In genomic region chr5:24674238-24674637, GRCm38 (mm10) we compare ENCODE assay signal across 8 mouse cellular contexts. TPM values are rescaled to one million over a fixed set of nuclear protein-coding genes. Genes with fewer than 3 reads are reported as not detected.
A peak's percentile ranks its signal among the peaks of the same experiment; 100 is the strongest.
DNase-seq lines count a peak whose midpoint lies in the region; ATAC-seq and TF ChIP-seq lines count a peak whose summit lies in the region.

No protein-coding gene starts in this region.

- no peak overlapping the region for H3K4me2 ChIP-seq in hindbrain, embryonic 12.5 days (replicated peaks)

- no peak overlapping the region for H3K9ac ChIP-seq in hindbrain, embryonic 12.5 days

- peak; percentile 92 for TF ChIP-seq CTCF in kidney, adult 2 months (conservative IDR thresholded peaks at IDR 0.05; ENCODE audit: insufficient read depth, insufficient read length, low read depth, low read length)

- TF ChIP-seq POLR2A in kidney, adult 2 months (IDR thresholded peaks at IDR 0.05; ENCODE audit: low read depth, low read length): no peak

- no peaks in the 10 kb centered on the region for H3K4me1 ChIP-seq in hindbrain, embryonic 10.5 days (replicated peaks)
- H3K4me1 ChIP-seq in hindbrain, embryonic 12.5 days: no peaks in the 10 kb centered on the region
- H3K4me1 ChIP-seq in kidney, adult 2 months (ENCODE audit: control insufficient read depth, insufficient read depth, low read length): no peaks in the 10 kb centered on the region
- no peaks in the 10 kb centered on the region for H3K4me1 ChIP-seq in limb, embryonic 10.5 days

- H3K9me3 ChIP-seq in hindbrain, embryonic 10.5 days: peaks cover 4% of the 10 kb centered on the region; the same call in 1 of the 2 replicates
- no peaks in the 10 kb centered on the region for H3K9me3 ChIP-seq in hindbrain, embryonic 12.5 days (replicated peaks)
- H3K9me3 ChIP-seq in limb, embryonic 10.5 days (replicated peaks): no peaks in the 10 kb centered on the region

- H3K4me3 ChIP-seq in hindbrain, embryonic 10.5 days: no peak overlapping the region
- no peak overlapping the region for H3K4me3 ChIP-seq in hindbrain, embryonic 12.5 days
- no peak overlapping the region for H3K4me3 ChIP-seq in kidney, adult 2 months (ENCODE audit: insufficient read depth, low read depth, low read length)
- H3K4me3 ChIP-seq in limb, embryonic 10.5 days: no peak overlapping the region

- no peak for ATAC-seq in hindbrain, embryonic 12.5 days (ENCODE audit: low FRiP score)
- ATAC-seq in monocyte, adult 5-6 weeks (replicated peaks; ENCODE audit: insufficient number of reproducible peaks, low FRiP score, low TSS enrichment, poor library complexity, severe bottlenecking): peak; percentile 89

- intact Hi-C loops in gastrocnemius, postnatal 14 days (cut with DNase I; ENCODE audit: low total_unique reads): loop anchor here (2.0 kb wide), 1 partner anchor 77 kb away; no protein-coding TSS in a partner anchor

- no peak overlapping the region for H3K27ac ChIP-seq in hindbrain, embryonic 10.5 days
- H3K27ac ChIP-seq in hindbrain, embryonic 12.5 days: no peak overlapping the region
- H3K27ac ChIP-seq in kidney, adult 2 months (ENCODE audit: insufficient read depth, low read depth, low read length): no peak overlapping the region
- no peak overlapping the region for H3K27ac ChIP-seq in limb, embryonic 10.5 days

- 44% methylated on average over 4 of the region's 4 CpGs for WGBS in hindbrain, embryonic 10.5 days
- 36% methylated on average over 4 of the region's 4 CpGs for WGBS in hindbrain, embryonic 12.5 days
- 17% methylated on average over 4 of the region's 4 CpGs for WGBS in kidney, adult 2 months
- WGBS in limb, embryonic 10.5 days: 43% methylated on average over 4 of the region's 4 CpGs

- peak; percentile 76 for DNase-seq in hindbrain, embryonic 10.5 days (ENCODE audit: low spot score)
- DNase-seq in embryo, embryonic 10 days (ENCODE audit: low spot score): peak; percentile 85
- peak; percentile 62 for DNase-seq in gastrocnemius, postnatal 14 days
- DNase-seq in kidney, adult 2 months: peak; percentile 84
- peak; percentile 76 for DNase-seq in limb, embryonic 10.5 days (ENCODE audit: low spot score)
- DNase-seq in spleen, postnatal 36 days (ENCODE audit: low spot score in 2 of 2): peak; percentile 71 to 74

- H3K36me3 ChIP-seq in hindbrain, embryonic 10.5 days: no peaks in the 10 kb centered on the region
- no peaks in the 10 kb centered on the region for H3K36me3 ChIP-seq in hindbrain, embryonic 12.5 days
- no peaks in the 10 kb centered on the region for H3K36me3 ChIP-seq in kidney, adult 2 months (ENCODE audit: control insufficient read depth, insufficient read depth, low read length)
- no peaks in the 10 kb centered on the region for H3K36me3 ChIP-seq in limb, embryonic 10.5 days

- no peaks in the 10 kb centered on the region for H3K27me3 ChIP-seq in hindbrain, embryonic 10.5 days (ENCODE audit: insufficient read depth, poor library complexity, severe bottlenecking)
- peaks cover 4% of the 10 kb centered on the region; the same call in 1 of the 2 replicates for H3K27me3 ChIP-seq in hindbrain, embryonic 12.5 days
- H3K27me3 ChIP-seq in kidney, adult 2 months (replicated peaks; ENCODE audit: control insufficient read depth, insufficient read depth, low read length): no peaks in the 10 kb centered on the region
- no peaks in the 10 kb centered on the region for H3K27me3 ChIP-seq in limb, embryonic 10.5 days (ENCODE audit: low read depth, poor library complexity, severe bottlenecking)

RNA-seq across cellular contexts. Expression of gene Nub1, which starts 11.1 kb away (rescaled TPM):
- 27.3 and 28.8 TPM in 2 replicates for polyA plus RNA-seq in hindbrain, embryonic 10.5 days (2016; fragmentation: Nextera tagmentation; extraction: Ambion mirVana)
- 40.3 and 42.3 TPM in 2 replicates for polyA plus RNA-seq in hindbrain, embryonic 12.5 days (2016; fragmentation: Nextera tagmentation; extraction: Ambion mirVana)
- 10 to 100 TPM; 21.7 to 23.6 TPM for total RNA-seq in gastrocnemius, postnatal 14 days (2021)
- polyA plus RNA-seq in kidney, adult 2 months (2012; rRNA removed): 37.5 and 46.9 TPM in 2 replicates
- polyA plus RNA-seq in limb, embryonic 10.5 days (2016; fragmentation: Nextera tagmentation; extraction: Ambion mirVana): 23.7 and 26.9 TPM in 2 replicates
- 108 to 119 TPM (median 113 TPM) in 3 replicates for total RNA-seq in monocyte, adult 5-6 weeks (2017)

RNA-seq across cellular contexts. Expression of gene Smarcd3, which starts 50.0 kb away (rescaled TPM):
- 22.8 and 35.7 TPM in 2 replicates for polyA plus RNA-seq in hindbrain, embryonic 10.5 days (2016; fragmentation: Nextera tagmentation; extraction: Ambion mirVana)
- 78.4 and 83.2 TPM in 2 replicates for polyA plus RNA-seq in hindbrain, embryonic 12.5 days (2016; fragmentation: Nextera tagmentation; extraction: Ambion mirVana)
- total RNA-seq in gastrocnemius, postnatal 14 days (2021): 100 to 1,000 TPM in 1 of 2 experiments, 10 to 100 TPM in 1; 95.1 to 113 TPM
- polyA plus RNA-seq in kidney, adult 2 months (2012; rRNA removed): 12.4 and 15.9 TPM in 2 replicates
- polyA plus RNA-seq in limb, embryonic 10.5 days (2016; fragmentation: Nextera tagmentation; extraction: Ambion mirVana): 21.5 and 34.3 TPM in 2 replicates
- 1.3 to 8.1 TPM (median 3.0 TPM) in 3 replicates for total RNA-seq in monocyte, adult 5-6 weeks (2017)

RNA-seq across cellular contexts. Expression of gene Wdr86, which starts 56.3 kb away (rescaled TPM):
- 20.9 and 25.2 TPM in 2 replicates for polyA plus RNA-seq in hindbrain, embryonic 10.5 days (2016; fragmentation: Nextera tagmentation; extraction: Ambion mirVana)
- 17.7 and 21.0 TPM in 2 replicates for polyA plus RNA-seq in hindbrain, embryonic 12.5 days (2016; fragmentation: Nextera tagmentation; extraction: Ambion mirVana)
- total RNA-seq in gastrocnemius, postnatal 14 days (2021): under 1 TPM; 0.07 to 0.35 TPM
- 7.0 and 8.6 TPM in 2 replicates for polyA plus RNA-seq in kidney, adult 2 months (2012; rRNA removed)
- 28.7 and 41.7 TPM in 2 replicates for polyA plus RNA-seq in limb, embryonic 10.5 days (2016; fragmentation: Nextera tagmentation; extraction: Ambion mirVana)
- 0.21 to 1.6 TPM in 2 of 3 replicates, not detected in the other for total RNA-seq in monocyte, adult 5-6 weeks (2017)
